Mouse (Mus musculus) layer of hippocampus, postnatal 36 days (tissue): ENCODE data around the gene Fam114a1. TPM values are rescaled to one million over a fixed set of nuclear protein-coding genes. Genes with fewer than 3 reads are reported as not detected.

ENCODE experiments used
- DNase-seq, 2 experiments: peaks; one replicate each; pipeline ENCODE4 v3.0.0; 2022
- total RNA-seq, 2 experiments: library from RNA; stranded (reverse); gene quantifications; 2 replicates each; pipeline ENCODE4 v1.2.3; 2021

Gene Fam114a1
- total RNA-seq, result 1 to 10 TPM; 3.7 to 6.1 TPM

GRCm38 (mm10) chr5:64969861-64970771 is at the start of gene Fam114a1:
Gene Fam114a1 (plus strand): TSS chr5:64970071.
- peak in 1 of 2 experiments; percentile 24 for DNase-seq

GRCm38 (mm10) chr5:64922891-64923381 is 46.9 kb upstream of the Fam114a1 start:
- no peak for DNase-seq

GRCm38 (mm10) chr5:64932215-64932614 is 37.7 kb upstream of the Fam114a1 start:
- DNase-seq, result no peak

GRCm38 (mm10) chr5:64932775-64933174 is 37.1 kb upstream of the Fam114a1 start:
- no peak for DNase-seq

- no peak for DNase-seq
Observed at GRCm38 (mm10) chr5:64951486-64951885, 18.4 kb upstream of the Fam114a1 start.

DNA sequence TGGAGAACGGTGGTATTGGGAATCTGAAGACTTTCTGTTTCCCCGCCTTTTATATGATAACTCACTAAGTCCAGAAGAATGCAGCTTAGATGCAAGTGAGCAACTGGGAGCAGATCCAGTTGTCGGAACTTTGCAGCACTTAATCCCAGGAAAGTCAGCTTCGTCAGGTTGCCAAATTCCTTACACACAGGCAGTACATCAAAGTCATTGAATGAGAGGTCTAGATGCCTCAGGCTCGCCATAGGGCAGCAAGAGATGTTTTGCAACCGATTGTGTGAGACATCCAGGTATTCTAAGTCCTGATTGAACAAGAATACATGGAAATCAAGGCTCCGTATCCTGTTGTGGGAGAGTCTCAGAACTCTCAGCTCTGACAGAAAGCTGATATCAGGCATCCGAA is 14.9 kb upstream of the Fam114a1 start:
- DNase-seq, result no peak

- DNase-seq, result no peak
Observed at GRCm38 (mm10) chr5:64958991-64959842, 10.7 kb upstream of the Fam114a1 start.

DNA sequence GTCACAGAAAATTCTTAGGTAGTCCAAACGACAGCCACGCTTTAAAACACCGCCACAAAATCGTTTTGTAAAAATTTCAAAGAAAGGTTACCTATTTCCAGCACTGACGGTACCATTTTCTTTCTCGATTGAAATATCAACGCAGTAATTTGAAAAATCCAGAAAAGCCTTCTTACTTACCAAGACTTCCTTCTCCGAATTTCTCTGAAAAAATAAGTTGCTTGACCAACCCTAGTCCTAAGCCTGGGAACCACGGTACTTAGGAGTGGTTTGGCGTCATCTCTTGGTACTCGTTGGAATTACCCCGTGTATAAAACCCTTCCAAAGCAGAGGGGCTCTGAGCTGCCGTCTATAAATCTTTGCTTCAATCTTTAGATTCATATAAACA is 10.0 kb upstream of the Fam114a1 start, which contains the start of gene Tlr6:
Tlr6 (minus strand) TSS at position 255 of the 388 bp plus-strand sequence.
- DNase-seq, result no peak

GRCm38 (mm10) chr5:64960857-64961391 is 8.9 kb upstream of the Fam114a1 start:
- no peak for DNase-seq

DNA sequence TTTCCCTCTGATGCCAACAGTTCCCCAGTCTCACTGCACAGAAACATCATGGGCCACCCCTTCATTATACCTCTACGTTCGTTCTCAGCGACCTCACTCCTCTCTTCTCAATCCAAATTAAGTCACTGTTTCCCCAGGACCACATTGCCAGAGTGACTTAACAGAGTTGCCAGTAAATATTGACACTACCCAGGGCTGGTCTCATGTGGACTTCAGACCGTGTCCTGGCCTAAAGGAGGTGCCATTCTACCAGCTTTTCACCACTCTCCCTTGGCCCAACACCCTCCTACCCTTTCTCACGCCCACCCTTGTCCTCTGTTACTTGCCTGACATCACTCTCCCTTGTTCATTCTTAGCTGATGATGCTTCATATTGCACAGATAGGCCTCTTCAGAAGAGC is 6.6 kb upstream of the Fam114a1 start:
- no peak for DNase-seq

GRCm38 (mm10) chr5:64963735-64964134 is 6.1 kb upstream of the Fam114a1 start:
- DNase-seq, result no peak

- no peak for DNase-seq
Observed at GRCm38 (mm10) chr5:64968961-64969860, 660 bp upstream of the Fam114a1 start.

- no peak for DNase-seq
Observed at GRCm38 (mm10) chr5:64975121-64975520, 5.2 kb downstream of the Fam114a1 start.

DNA sequence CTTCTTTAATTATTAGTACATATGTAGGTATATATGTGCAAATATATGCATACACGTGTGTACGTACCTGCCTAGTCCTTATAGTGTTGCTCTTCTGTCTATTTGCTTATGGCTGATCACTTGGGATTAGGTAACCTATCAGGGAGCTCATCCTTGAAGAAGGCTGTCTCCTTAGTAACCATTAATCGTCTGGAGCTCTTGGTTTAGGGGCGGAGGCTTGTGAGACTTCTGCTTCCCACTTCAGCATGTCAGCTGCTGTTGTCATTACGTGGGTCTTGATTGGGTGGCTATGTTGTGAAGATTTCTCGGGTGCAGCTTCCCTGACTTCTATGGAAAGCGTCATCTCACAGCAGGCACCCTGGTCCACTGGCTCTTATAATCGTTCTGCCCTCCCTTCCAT is 7.3 kb downstream of the Fam114a1 start:
- DNase-seq, result peak in 1 of 2 experiments; percentile 15

GRCm38 (mm10) chr5:64985971-64986370 is 16.1 kb downstream of the Fam114a1 start:
- DNase-seq, result no peak

DNA sequence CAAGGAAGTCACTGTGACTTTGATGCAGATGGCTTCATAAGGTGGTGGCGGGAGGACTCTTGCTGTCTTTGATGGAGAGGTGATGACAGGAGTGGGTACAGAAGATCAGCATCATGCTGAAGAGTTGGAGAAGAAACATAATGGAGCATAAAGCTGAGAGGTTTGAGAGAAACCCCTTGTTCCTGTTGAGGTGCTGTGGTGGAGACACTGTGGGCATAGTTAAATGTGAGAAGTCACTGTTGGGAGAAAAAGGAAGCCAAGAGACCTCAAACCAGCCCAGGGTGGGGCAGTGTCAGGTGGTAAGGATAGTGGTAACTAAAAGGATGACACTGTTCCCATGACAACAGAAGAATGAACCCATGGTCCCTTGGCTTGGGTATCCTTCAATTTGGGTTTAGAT is 20.1 kb downstream of the Fam114a1 start:
- DNase-seq, result no peak

DNA sequence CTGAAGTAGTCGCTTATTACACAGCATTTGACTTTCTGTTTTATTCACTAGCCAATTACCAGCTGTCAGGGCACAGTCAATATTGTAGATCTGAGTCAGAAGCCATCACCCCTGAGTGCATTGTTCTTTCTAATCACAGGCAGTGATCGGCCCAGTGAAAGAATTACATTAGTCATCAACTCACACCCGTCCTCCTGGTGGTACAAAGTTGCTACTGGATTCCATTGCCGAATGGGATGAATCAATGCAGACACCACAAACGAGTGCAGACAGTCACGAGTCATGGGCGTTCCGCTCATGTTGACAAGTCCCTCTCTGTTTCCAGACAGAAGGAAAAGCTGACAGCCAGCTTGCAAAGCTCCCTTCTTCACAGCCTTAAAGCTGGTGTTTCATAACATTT is 22.7 kb downstream of the Fam114a1 start:
- DNase-seq, result peak; percentile 27 to 33

DNA sequence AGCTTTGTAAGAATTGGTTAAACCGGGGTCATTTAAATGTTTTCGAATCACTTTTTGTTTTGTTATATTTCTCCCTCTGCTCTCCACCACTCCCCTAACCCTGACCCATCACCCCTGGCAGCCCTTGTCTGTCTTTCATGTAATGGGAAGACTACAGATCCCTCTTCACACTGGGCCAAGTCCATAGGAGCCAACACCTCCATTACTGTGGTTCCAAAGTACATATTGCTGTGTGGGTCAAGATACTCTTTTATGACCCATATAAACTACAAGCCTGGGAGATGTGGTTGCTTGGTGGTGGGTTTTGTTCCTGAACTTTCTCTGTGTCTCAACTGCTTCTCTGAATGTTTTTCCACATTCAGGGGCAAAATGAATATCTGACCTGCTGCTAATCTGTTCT is 25.5 kb downstream of the Fam114a1 start:
- no peak for DNase-seq

- DNase-seq, result no peak
Observed at GRCm38 (mm10) chr5:65002940-65003824, 33.3 kb downstream of the Fam114a1 start.

GRCm38 (mm10) chr5:65003946-65004535 is 34.2 kb downstream of the Fam114a1 start:
- DNase-seq, result no peak
